Mouse (Mus musculus): ENCODE results near the gene Tenm2. TPM values are rescaled to one million over a fixed set of nuclear protein-coding genes. Genes with fewer than 3 reads are reported as not detected.

The Tenm2 gene
- polyA plus RNA-seq, 1 experiment from 2014 or later: 0.16 TPM

GRCm38 (mm10) chr11:36395803-36396710, 839.7 kb downstream of the Tenm2 start:
- WGBS: 44% methylated on average over 12 of the region's 12 CpGs
- Histone ChIP-seq H3K27ac (ENCODE audit: low read length) (no peak overlapping the region), H3K4me2 (replicated peaks; ENCODE audit: low read depth, low read length) (no peak overlapping the region), H3K36me3 (ENCODE audit: insufficient read depth, low read length) (no peaks in the 10 kb centered on the region), H3K4me1 (ENCODE audit: insufficient read depth, low read depth, low read length) (no peaks in the 10 kb centered on the region), H3K27me3 (replicated peaks; ENCODE audit: insufficient read depth, low read length) (no peaks in the 10 kb centered on the region), H3K4me3 (ENCODE audit: low read depth, low read length) (no peak overlapping the region), H3K9ac (replicated peaks; ENCODE audit: low read depth) (no peak overlapping the region), H3K9me3 (ENCODE audit: low read length) (no peaks in the 10 kb centered on the region)
- no peak for TF ChIP-seq CTCF (IDR thresholded peaks at IDR 0.05)
- TF ChIP-seq EP300 (IDR thresholded peaks at IDR 0.05): no peak
- no peak for ATAC-seq
- DNase-seq (ENCODE audit: low spot score): no peak

DNA sequence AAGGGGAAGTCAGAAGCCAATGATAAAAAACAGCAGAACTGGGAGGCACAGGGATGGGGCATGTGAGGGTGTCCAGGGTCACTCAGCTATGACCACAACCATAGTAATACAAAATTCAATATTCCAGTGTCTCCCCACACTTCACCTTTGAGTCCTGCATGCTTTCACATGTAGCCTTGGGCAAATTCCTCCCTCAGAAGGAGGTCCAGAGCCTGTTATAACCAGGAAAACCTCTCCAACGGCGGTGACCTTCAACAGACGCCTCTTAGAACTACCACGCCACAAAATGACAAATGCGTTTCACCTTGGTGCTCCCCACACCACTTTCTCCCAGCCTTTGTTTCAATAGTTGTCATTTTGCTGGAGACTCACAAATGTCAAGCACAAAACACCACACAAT, 851.1 kb downstream of the Tenm2 start:
- no peaks in the 10 kb centered on the region for H3K9me3 ChIP-seq (ENCODE audit: low read length)
- TF ChIP-seq EP300 (IDR thresholded peaks at IDR 0.05) (no peak), CTCF (IDR thresholded peaks at IDR 0.05) (no peak)
- H3K27me3 ChIP-seq (replicated peaks; ENCODE audit: insufficient read depth, low read length): no peaks in the 10 kb centered on the region
- DNase-seq (ENCODE audit: low spot score) (no peak), ATAC-seq (no peak)
- no peak overlapping the region for H3K9ac ChIP-seq (replicated peaks; ENCODE audit: low read depth)
- H3K36me3 ChIP-seq (ENCODE audit: insufficient read depth, low read length): no peaks in the 10 kb centered on the region
- no peak overlapping the region for H3K4me3 ChIP-seq (ENCODE audit: low read depth, low read length)
- no peak overlapping the region for H3K27ac ChIP-seq (ENCODE audit: low read length)
- H3K4me2 ChIP-seq (replicated peaks; ENCODE audit: low read depth, low read length): no peak overlapping the region
- no peaks in the 10 kb centered on the region for H3K4me1 ChIP-seq (ENCODE audit: insufficient read depth, low read depth, low read length)
- WGBS: 87% methylated on average over 5 of the region's 5 CpGs

DNA sequence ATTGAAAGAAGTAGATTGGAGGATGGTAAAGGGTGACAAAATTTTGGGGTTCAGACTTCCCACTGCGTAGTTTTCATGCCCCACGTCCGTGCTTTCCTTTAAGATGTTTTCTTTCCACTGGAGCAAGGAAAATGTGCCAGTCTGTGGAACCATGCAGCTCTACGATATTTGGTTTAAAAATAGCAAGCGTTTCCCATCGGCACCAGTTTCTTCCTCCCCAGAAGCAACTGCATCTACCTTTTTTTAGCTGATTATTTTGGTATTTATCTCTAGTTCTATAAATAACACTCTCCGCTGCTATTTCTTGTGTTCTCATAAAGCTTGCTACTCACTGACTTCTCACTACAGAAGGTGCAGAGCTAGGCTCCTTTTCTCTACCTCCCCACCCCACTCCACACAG, 864.0 kb downstream of the Tenm2 start:
- no peaks in the 10 kb centered on the region for H3K4me1 ChIP-seq (ENCODE audit: insufficient read depth, low read depth, low read length)
- no peak overlapping the region for H3K9ac ChIP-seq (replicated peaks; ENCODE audit: low read depth)
- no peak overlapping the region for H3K27ac ChIP-seq (ENCODE audit: low read length)
- no peak overlapping the region for H3K4me3 ChIP-seq (ENCODE audit: low read depth, low read length)
- H3K27me3 ChIP-seq (replicated peaks; ENCODE audit: insufficient read depth, low read length): no peaks in the 10 kb centered on the region
- H3K36me3 ChIP-seq (ENCODE audit: insufficient read depth, low read length): no peaks in the 10 kb centered on the region
- no peak for ATAC-seq
- TF ChIP-seq CTCF (IDR thresholded peaks at IDR 0.05): no peak
- TF ChIP-seq EP300 (IDR thresholded peaks at IDR 0.05): no peak
- H3K4me2 ChIP-seq (replicated peaks; ENCODE audit: low read depth, low read length): no peak overlapping the region
- 84% methylated on average over 7 of the region's 7 CpGs for WGBS
- no peak for DNase-seq (ENCODE audit: low spot score)
- H3K9me3 ChIP-seq (ENCODE audit: low read length): no peaks in the 10 kb centered on the region

DNA sequence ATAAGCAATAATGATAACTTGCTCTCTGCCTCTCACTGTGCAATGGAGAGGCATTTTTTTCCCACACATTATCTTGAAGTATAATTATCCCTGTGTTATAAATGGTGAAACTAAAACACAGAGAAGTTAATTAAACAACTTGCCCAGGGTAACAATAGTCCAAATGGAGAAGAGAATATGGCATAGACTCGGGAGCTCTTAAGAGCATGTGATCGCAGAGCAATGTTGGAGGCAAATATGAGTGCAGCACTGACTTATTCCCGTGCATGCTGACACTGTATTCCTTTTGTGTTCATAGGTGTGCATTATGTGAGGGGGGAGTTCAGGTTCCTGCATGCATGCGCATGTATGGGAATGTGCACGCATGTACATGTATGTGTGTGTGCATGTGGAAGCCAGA, 870.7 kb downstream of the Tenm2 start:
- TF ChIP-seq EP300 (IDR thresholded peaks at IDR 0.05): no peak
- TF ChIP-seq CTCF (IDR thresholded peaks at IDR 0.05): no peak
- Histone ChIP-seq H3K4me1 (ENCODE audit: insufficient read depth, low read depth, low read length) (no peaks in the 10 kb centered on the region), H3K4me2 (replicated peaks; ENCODE audit: low read depth, low read length) (no peak overlapping the region), H3K27me3 (replicated peaks; ENCODE audit: insufficient read depth, low read length) (no peaks in the 10 kb centered on the region), H3K4me3 (ENCODE audit: low read depth, low read length) (no peak overlapping the region), H3K27ac (ENCODE audit: low read length) (no peak overlapping the region), H3K9ac (replicated peaks; ENCODE audit: low read depth) (no peak overlapping the region), H3K36me3 (ENCODE audit: insufficient read depth, low read length) (no peaks in the 10 kb centered on the region), H3K9me3 (ENCODE audit: low read length) (no peaks in the 10 kb centered on the region)
- WGBS: 95% methylated on average over 5 of the region's 5 CpGs
- no peak for ATAC-seq
- DNase-seq (ENCODE audit: low spot score): no peak

- Histone ChIP-seq H3K27ac (ENCODE audit: low read length) (no peak overlapping the region), H3K36me3 (ENCODE audit: insufficient read depth, low read length) (no peaks in the 10 kb centered on the region), H3K4me1 (ENCODE audit: insufficient read depth, low read depth, low read length) (no peaks in the 10 kb centered on the region), H3K9ac (replicated peaks; ENCODE audit: low read depth) (no peak overlapping the region), H3K27me3 (replicated peaks; ENCODE audit: insufficient read depth, low read length) (no peaks in the 10 kb centered on the region), H3K4me2 (replicated peaks; ENCODE audit: low read depth, low read length) (no peak overlapping the region), H3K9me3 (ENCODE audit: low read length) (no peaks in the 10 kb centered on the region), H3K4me3 (ENCODE audit: low read depth, low read length) (no peak overlapping the region)
- DNase-seq (ENCODE audit: low spot score): no peak
- 43% methylated on average over 9 of the region's 9 CpGs for WGBS
- no peak for TF ChIP-seq CTCF (IDR thresholded peaks at IDR 0.05)
- TF ChIP-seq EP300 (IDR thresholded peaks at IDR 0.05): no peak
- no peak for ATAC-seq
Observed at GRCm38 (mm10) chr11:36364441-36364840, 871.3 kb downstream of the Tenm2 start.

DNA sequence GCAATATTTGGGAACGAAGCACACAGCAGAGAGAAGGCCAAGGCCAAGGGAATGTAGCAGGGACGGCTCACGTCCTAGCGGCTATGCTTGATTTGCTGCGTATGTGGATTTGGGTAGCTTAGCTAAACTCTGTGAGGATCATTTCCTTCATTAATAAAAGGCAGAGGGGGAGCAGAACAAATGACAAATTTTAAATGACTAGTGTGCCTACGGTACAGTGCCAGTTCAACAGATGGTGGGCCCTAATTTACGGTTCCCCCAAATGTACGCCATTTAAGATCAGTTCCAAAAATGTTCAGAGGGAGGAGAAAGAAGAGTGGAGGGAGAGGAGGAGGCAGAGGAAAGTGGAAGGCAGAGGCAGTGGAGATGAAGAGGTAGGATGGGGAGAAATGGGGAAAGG, 873.2 kb downstream of the Tenm2 start:
- DNase-seq (ENCODE audit: low spot score) (no peak), ATAC-seq (no peak)
- H3K36me3 ChIP-seq (ENCODE audit: insufficient read depth, low read length): no peaks in the 10 kb centered on the region
- H3K4me1 ChIP-seq (ENCODE audit: insufficient read depth, low read depth, low read length): no peaks in the 10 kb centered on the region
- no peaks in the 10 kb centered on the region for H3K9me3 ChIP-seq (ENCODE audit: low read length)
- 88% methylated on average over 8 of the region's 8 CpGs for WGBS
- H3K9ac ChIP-seq (replicated peaks; ENCODE audit: low read depth): no peak overlapping the region
- no peak overlapping the region for H3K4me2 ChIP-seq (replicated peaks; ENCODE audit: low read depth, low read length)
- H3K27me3 ChIP-seq (replicated peaks; ENCODE audit: insufficient read depth, low read length): no peaks in the 10 kb centered on the region
- no peak overlapping the region for H3K4me3 ChIP-seq (ENCODE audit: low read depth, low read length)
- TF ChIP-seq CTCF (IDR thresholded peaks at IDR 0.05) (no peak), EP300 (IDR thresholded peaks at IDR 0.05) (no peak)
- no peak overlapping the region for H3K27ac ChIP-seq (ENCODE audit: low read length)

Measured in lung, postnatal 0 days (tissue).